Mouse (Mus musculus) bone marrow, adult 2 months (tissue): Measurements from ENCODE around the gene 1700001P01Rik. TPM values are rescaled to one million over a fixed set of nuclear protein-coding genes. Genes with fewer than 3 reads are reported as not detected.
"Not testable (repeated sequence)": the region's sequence is repeated elsewhere in the genome, so short reads cannot be mapped to it uniquely, and the experiment has no call there.

Experiments
- H3K27ac ChIP-seq: fragments of 200-500 bp; 2 replicates; pipeline ENCODE4 v1.5.1; 2012; ENCODE audit warnings: low read depth, mild to moderate bottlenecking, control low read depth, inconsistent platforms, low read length; ENCODE audit not compliant: control insufficient read depth, poor library complexity, insufficient read depth
- H3K4me1 ChIP-seq: fragments of 200-500 bp; 2 replicates; pipeline ENCODE4 v1.6.1; 2011; ENCODE audit warnings: low read length; ENCODE audit not compliant: control insufficient read depth, insufficient read depth
- H3K4me3 ChIP-seq: fragments of 200-500 bp; replicated peaks from 2 replicates; pipeline ENCODE3; 2011; ENCODE audit warnings: mild to moderate bottlenecking, low read depth, low read length, control low read depth; ENCODE audit not compliant: control insufficient read depth
- CTCF ChIP-seq: fragments of 200-500 bp; IDR thresholded peaks from 2 replicates; pipeline ENCODE4 v1.5.1; 2011; ENCODE audit warnings: low read length, control low read depth; ENCODE audit not compliant: control insufficient read depth, insufficient read depth
- POLR2A ChIP-seq: fragments of 200-500 bp; IDR thresholded peaks from 2 replicates; pipeline ENCODE4 v1.6.1; 2011; ENCODE audit warnings: low read depth, mild to moderate bottlenecking, control low read depth, low read length, borderline replicate concordance; ENCODE audit not compliant: control insufficient read depth
- WGBS: fragments of 180-500 bp; shearing (Covaris S2); methylation state at CpG from one replicate; pipeline ENCODE4 v1.1.7; 2018; 5-methylcytosine and 5-hydroxymethylcytosine counted together
- polyA plus RNA-seq: library from polyadenylated mRNA; stranded (reverse); fragments of >200 nt; gene quantifications from 2 replicates; pipeline ENCODE4 v1.2.4, GENCODE M21; 2011; ENCODE audit warnings: low replicate concordance; ENCODE audit not compliant: missing spikeins, insufficient read depth, insufficient read length

1700001P01Rik gene
- polyA plus RNA-seq, 1 experiment: not detected

GRCm38 (mm10) chr11:97799994-97800690 lies 24.4 kb upstream of the 1700001P01Rik start:
- Histone ChIP-seq H3K4me3 (peak overlapping the region; percentile 84), H3K4me1 (peaks cover 2% of the 10 kb centered on the region; the same call in 1 of the 2 replicates), H3K27ac (peak overlapping the region; percentile 97)
- TF ChIP-seq CTCF (no peak), POLR2A (peak; percentile 60; the same call in 1 of the 2 replicates)
- WGBS: 0% methylated on average over 41 of the region's 43 CpGs

GRCm38 (mm10) chr11:97799146-97799993 lies 23.7 kb upstream of the 1700001P01Rik start:
- no peak for TF ChIP-seq CTCF
- TF ChIP-seq POLR2A: peak; percentile 92
- WGBS: under 1% methylated on average over 71 of the region's 71 CpGs
- Histone ChIP-seq H3K4me1 (peaks cover 2% of the 10 kb centered on the region; the same call in 1 of the 2 replicates), H3K27ac (peak overlapping the region; percentile 97), H3K4me3 (peak overlapping the region; percentile 84)

DNA sequence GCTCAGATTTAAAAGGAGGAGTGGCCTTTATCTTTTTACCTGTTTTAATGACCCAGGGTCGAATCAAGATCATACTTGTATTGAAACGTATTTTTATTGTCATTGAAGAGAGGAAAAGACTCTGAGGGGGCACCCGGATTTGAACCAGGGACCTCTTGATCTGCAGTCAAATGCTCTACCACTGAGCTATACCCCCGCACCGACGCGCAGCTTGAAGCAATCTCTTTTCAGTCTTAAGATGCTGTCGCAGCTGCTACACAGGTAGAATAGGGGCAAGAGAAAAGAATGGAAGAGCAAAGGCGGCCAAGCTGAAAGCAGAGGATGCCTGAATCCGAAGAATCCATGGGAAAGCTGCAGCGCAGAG lies 23.0 kb upstream of the 1700001P01Rik start, which contains the start of gene Lasp1:
Gene Lasp1, plus strand, starts transcription at position 219 of the 364 bp plus-strand sequence.
- Histone ChIP-seq H3K4me3 (peak within 1 kb of the TSS; percentile 84), H3K4me1 (peaks cover 2% of the 10 kb centered on the region; the same call in 1 of the 2 replicates), H3K27ac (peak within 1 kb of the TSS; percentile 97)
- no peak for TF ChIP-seq CTCF
- no peak for TF ChIP-seq POLR2A
- WGBS: under 1% methylated on average over 11 of the region's 11 CpGs

DNA sequence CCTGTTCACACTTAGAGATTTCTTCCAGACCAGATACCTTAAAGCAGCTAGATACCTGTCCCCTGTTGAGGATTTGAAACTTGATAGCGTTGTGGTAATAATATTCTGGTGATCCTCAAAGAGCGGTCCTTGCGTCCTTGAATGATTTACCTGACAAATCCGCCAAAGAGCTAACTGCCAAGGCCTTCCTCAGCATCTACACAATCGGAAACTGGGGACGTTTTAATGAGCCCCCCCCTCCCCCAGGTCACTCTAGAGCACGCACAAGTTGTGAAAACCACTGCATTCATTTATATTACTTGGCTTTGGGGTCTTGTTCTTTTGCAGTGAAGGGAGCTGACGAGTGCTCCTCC lies 22.3 kb upstream of the 1700001P01Rik start:
- 77% methylated on average over 8 of the region's 8 CpGs for WGBS
- no peak for TF ChIP-seq POLR2A
- TF ChIP-seq CTCF: no peak
- Histone ChIP-seq H3K4me3 (no peak overlapping the region), H3K27ac (no peak overlapping the region), H3K4me1 (peaks cover 2% of the 10 kb centered on the region; the same call in 1 of the 2 replicates)

DNA sequence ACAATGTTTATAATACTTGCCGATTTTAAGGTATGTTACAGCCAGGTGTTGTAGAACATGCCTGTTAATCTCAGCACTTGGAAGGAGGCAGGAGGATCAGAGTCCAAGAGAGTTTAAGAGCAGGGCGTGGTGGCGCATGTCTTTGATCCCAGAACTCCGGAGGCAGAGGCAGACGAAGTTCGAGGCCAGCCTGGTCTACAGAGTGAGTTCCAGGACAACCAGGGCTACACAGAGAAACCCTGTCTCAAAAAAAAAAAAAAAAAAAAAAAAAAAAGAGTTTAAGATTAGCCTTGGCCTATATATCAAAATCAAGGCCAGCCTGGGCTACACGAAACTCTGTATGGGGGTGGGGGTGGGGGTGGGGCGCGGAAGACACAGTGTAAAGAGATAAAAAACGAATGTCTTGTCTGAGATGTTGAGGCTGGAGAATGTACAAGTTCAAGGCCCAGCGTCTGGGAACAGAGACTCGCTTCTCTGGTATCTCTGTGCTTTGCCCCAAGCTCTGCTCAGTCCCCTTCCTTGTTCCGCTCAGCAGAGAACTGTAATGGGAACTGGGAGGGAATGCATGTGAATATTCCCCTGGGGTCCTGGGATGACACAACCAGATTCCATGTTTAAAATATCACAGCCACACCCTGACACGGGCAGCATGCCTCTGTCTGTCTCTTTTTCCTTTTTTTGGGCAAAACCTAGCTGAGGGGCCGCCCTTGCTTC lies 21.8 kb upstream of the 1700001P01Rik start:
- peaks cover 2% of the 10 kb centered on the region; the same call in 1 of the 2 replicates for H3K4me1 ChIP-seq
- 74% methylated on average over 15 of the region's 15 CpGs for WGBS
- no peak for TF ChIP-seq POLR2A
- TF ChIP-seq CTCF: no peak
- H3K27ac ChIP-seq: no peak overlapping the region
- no peak overlapping the region for H3K4me3 ChIP-seq

DNA sequence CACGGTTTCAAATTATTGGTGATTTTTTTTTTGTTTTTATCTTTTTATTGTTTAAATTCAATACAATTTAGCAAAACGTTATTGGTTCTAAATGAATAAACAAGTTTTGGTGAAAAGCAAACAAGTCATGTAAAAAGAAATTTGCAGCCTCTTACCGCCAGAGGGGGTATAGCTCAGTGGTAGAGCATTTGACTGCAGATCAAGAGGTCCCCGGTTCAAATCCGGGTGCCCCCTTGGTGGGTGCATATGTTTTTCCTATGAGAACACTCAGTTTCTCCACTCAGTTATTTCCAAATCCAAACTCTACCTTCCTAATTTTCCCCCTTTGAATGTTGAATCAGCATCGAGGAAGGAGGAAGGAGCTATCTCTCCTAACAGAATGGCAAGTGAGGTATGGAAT lies 21.2 kb upstream of the 1700001P01Rik start:
- TF ChIP-seq POLR2A: no peak
- TF ChIP-seq CTCF: 0 out of 2 replicates have a peak, but pooled peaks have one; percentile 16
- no peak overlapping the region for H3K4me3 ChIP-seq
- H3K4me1 ChIP-seq: peaks cover under 1% of the 10 kb centered on the region; the same call in 1 of the 2 replicates
- H3K27ac ChIP-seq: no peak overlapping the region
- WGBS: 5% methylated on average over 6 of the region's 6 CpGs

- TF ChIP-seq POLR2A: no peak
- no peak for TF ChIP-seq CTCF
- Histone ChIP-seq H3K4me1 (no peaks in the 10 kb centered on the region), H3K4me3 (no peak overlapping the region), H3K27ac (no peak overlapping the region)
- WGBS: under 1% methylated on average over 2 of the region's 2 CpGs
These were observed 17.4 kb upstream of the 1700001P01Rik start for GRCm38 (mm10) chr11:97793165-97793564.

- H3K4me3 ChIP-seq, H3K4me1 ChIP-seq, H3K27ac ChIP-seq: not testable (repeated sequence)
- WGBS: 71% methylated on average over 2 of the region's 2 CpGs
These were observed 15.2 kb upstream of the 1700001P01Rik start for GRCm38 (mm10) chr11:97790778-97791438.
